Mouse (Mus musculus): ENCODE data around the gene E2f1. TPM values are rescaled to one million over a fixed set of nuclear protein-coding genes. Genes with fewer than 3 reads are reported as not detected.

The E2f1 gene
- polyA plus RNA-seq, 1 experiment = 4.1 TPM

- Histone ChIP-seq H3K27ac (ENCODE audit: insufficient read depth, low read depth, low read length) (no peak overlapping the region), H3K27me3 (replicated peaks; ENCODE audit: control insufficient read depth, insufficient read depth, low read length) (no peaks in the 10 kb centered on the region), H3K4me1 (ENCODE audit: control insufficient read depth, insufficient read depth, low read length) (no peaks in the 10 kb centered on the region), H3K4me3 (ENCODE audit: insufficient read depth, low read depth, low read length) (no peak overlapping the region), H3K36me3 (ENCODE audit: control insufficient read depth, insufficient read depth, low read length) (no peaks in the 10 kb centered on the region; the same call in none of the 2 replicates)
- TF ChIP-seq POLR2A (IDR thresholded peaks at IDR 0.05; ENCODE audit: low read depth, low read length) (no peak), CTCF (conservative IDR thresholded peaks at IDR 0.05; ENCODE audit: insufficient read depth, insufficient read length, low read depth, low read length) (peak; percentile 57)
- DNase-seq = peak; percentile 40
- WGBS = 70% methylated on average over 3 of the region's 3 CpGs
Observed at GRCm38 (mm10) chr2:154539720-154540119, 30.0 kb downstream of the E2f1 start.

DNA sequence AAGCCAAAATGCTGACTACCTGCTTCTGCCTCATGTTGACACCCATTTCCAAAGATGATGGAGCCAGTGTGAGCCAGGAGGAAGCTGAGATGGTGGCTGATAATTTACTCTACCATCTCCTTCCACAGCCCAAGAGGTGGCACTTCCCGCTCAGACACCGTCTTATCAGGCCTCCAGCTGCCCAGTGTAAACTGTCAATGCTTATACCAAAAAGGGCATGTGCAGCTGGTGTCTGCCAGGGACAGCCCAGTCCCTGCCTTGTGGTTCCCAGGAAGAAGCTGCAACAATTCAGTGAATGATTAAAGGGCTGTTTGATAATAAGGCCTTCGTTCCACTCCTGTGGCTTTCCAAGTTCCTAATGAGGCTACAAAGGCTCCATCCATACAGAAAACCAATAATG lies 31.0 kb downstream of the E2f1 start:
- 65% methylated on average over 3 of the region's 3 CpGs for WGBS
- TF ChIP-seq POLR2A (IDR thresholded peaks at IDR 0.05; ENCODE audit: low read depth, low read length) (no peak), CTCF (conservative IDR thresholded peaks at IDR 0.05; ENCODE audit: insufficient read depth, insufficient read length, low read depth, low read length) (no peak)
- Histone ChIP-seq H3K36me3 (ENCODE audit: control insufficient read depth, insufficient read depth, low read length) (peaks cover 2% of the 10 kb centered on the region), H3K27ac (ENCODE audit: insufficient read depth, low read depth, low read length) (no peak overlapping the region), H3K4me1 (ENCODE audit: control insufficient read depth, insufficient read depth, low read length) (no peaks in the 10 kb centered on the region), H3K27me3 (replicated peaks; ENCODE audit: control insufficient read depth, insufficient read depth, low read length) (no peaks in the 10 kb centered on the region), H3K4me3 (ENCODE audit: insufficient read depth, low read depth, low read length) (no peak overlapping the region)
- DNase-seq = no peak

DNA sequence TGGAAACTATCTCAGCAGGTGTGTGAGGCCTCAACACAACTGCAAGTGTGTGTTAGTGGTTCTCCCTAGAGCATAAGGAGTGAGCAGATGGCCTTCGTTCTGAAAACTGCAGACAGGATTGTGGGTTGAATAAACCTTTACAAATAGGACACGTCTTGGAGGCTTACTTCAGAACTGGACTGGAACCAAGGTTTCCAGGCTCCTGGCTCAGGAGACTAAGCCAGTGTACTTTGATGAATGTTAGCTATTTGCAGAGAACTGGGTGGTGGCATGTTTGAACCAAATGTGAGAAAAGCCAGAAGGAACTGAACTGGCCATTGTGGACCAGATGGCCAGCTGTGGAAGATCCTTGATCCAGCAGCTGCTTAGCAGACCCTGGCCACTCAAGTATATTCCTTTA lies 31.4 kb downstream of the E2f1 start:
- TF ChIP-seq POLR2A (IDR thresholded peaks at IDR 0.05; ENCODE audit: low read depth, low read length) (no peak), CTCF (conservative IDR thresholded peaks at IDR 0.05; ENCODE audit: insufficient read depth, insufficient read length, low read depth, low read length) (no peak)
- 64% methylated on average over 2 of the region's 2 CpGs for WGBS
- Histone ChIP-seq H3K27ac (ENCODE audit: insufficient read depth, low read depth, low read length) (no peak overlapping the region), H3K4me1 (ENCODE audit: control insufficient read depth, insufficient read depth, low read length) (no peaks in the 10 kb centered on the region), H3K36me3 (ENCODE audit: control insufficient read depth, insufficient read depth, low read length) (peaks cover 2% of the 10 kb centered on the region), H3K4me3 (ENCODE audit: insufficient read depth, low read depth, low read length) (no peak overlapping the region), H3K27me3 (replicated peaks; ENCODE audit: control insufficient read depth, insufficient read depth, low read length) (no peaks in the 10 kb centered on the region)
- DNase-seq = no peak

DNA sequence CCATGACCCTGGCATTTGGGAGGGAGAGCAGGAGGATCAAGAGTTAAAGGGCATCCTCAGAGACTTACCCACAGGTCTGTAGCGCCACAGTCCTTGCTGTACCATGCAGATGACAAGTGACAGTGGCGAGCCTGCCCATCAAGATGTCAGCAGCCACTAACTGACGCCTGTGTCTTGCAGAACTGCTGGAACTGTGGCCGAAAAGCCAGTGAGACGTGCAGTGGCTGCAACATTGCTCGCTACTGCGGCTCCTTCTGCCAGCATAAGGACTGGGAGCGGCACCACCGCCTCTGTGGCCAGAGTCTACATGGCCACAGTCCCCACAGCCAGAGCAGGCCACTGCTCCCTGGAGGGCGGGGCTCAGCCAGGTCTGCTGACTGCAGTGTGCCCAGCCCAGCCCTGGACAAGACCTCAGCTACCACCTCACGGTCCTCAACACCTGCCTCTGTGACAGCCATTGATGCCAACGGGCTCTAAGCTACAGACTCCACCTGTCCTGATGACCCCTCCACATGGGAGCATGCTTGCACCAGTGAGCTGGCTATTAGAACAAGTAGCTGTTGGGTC lies 34.9 kb downstream of the E2f1 start:
- H3K27me3 ChIP-seq (replicated peaks; ENCODE audit: control insufficient read depth, insufficient read depth, low read length) = no peaks in the 10 kb centered on the region
- 93% methylated on average over 12 of the region's 12 CpGs for WGBS
- TF ChIP-seq POLR2A (IDR thresholded peaks at IDR 0.05; ENCODE audit: low read depth, low read length) (no peak), CTCF (conservative IDR thresholded peaks at IDR 0.05; ENCODE audit: insufficient read depth, insufficient read length, low read depth, low read length) (no peak)
- no peak overlapping the region for H3K27ac ChIP-seq (ENCODE audit: insufficient read depth, low read depth, low read length)
- no peaks in the 10 kb centered on the region for H3K4me1 ChIP-seq (ENCODE audit: control insufficient read depth, insufficient read depth, low read length)
- H3K36me3 ChIP-seq (ENCODE audit: control insufficient read depth, insufficient read depth, low read length) = peaks cover 6% of the 10 kb centered on the region
- H3K4me3 ChIP-seq (ENCODE audit: insufficient read depth, low read depth, low read length) = no peak overlapping the region
- DNase-seq = no peak

DNA sequence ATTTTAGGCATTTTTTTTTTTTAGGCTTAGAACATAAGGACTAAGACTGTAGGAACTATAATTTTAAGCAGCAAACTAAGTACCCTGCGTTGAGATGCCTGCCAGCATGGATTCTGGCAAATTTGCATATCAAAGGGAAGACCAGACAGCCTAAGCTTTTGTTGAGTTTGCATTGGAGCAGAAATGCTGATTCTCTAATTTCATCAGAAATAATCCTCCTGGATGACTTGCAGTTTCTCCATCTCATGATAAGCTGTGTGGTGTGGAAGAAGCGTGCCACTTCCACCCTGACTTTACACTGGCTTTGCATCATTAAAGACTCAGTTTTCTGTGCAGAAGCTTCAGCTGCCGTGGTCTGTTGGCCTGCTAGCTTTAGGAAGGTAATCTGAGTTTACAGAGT lies 36.8 kb downstream of the E2f1 start:
- DNase-seq = no peak
- peaks cover 6% of the 10 kb centered on the region for H3K36me3 ChIP-seq (ENCODE audit: control insufficient read depth, insufficient read depth, low read length)
- no peak overlapping the region for H3K4me3 ChIP-seq (ENCODE audit: insufficient read depth, low read depth, low read length)
- H3K4me1 ChIP-seq (ENCODE audit: control insufficient read depth, insufficient read depth, low read length) = no peaks in the 10 kb centered on the region
- H3K27me3 ChIP-seq (replicated peaks; ENCODE audit: control insufficient read depth, insufficient read depth, low read length) = no peaks in the 10 kb centered on the region
- TF ChIP-seq CTCF (conservative IDR thresholded peaks at IDR 0.05; ENCODE audit: insufficient read depth, insufficient read length, low read depth, low read length) (no peak), POLR2A (IDR thresholded peaks at IDR 0.05; ENCODE audit: low read depth, low read length) (no peak)
- no peak overlapping the region for H3K27ac ChIP-seq (ENCODE audit: insufficient read depth, low read depth, low read length)
- WGBS = 83% methylated on average over 3 of the region's 3 CpGs

DNA sequence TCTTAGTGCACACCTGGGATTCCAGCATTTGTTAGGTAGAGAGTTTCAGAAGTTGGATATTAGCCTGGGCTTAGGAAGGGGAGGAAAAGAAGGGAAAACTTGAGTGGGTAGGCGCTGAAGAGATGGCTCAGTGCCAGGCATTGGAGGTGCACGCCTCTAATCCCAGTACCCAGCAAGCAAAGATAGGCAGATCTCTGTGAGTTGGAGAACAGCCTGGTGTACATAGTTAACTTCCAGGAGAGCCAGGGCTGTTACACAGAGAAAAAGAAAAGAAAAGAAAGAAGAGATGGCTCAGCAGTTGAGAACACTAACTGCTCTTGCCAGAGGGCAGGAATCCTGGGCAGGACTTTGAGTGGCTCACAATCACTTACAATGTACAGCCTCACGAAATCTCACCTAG lies 43.2 kb downstream of the E2f1 start:
- Histone ChIP-seq H3K4me3 (ENCODE audit: insufficient read depth, low read depth, low read length) (no peak overlapping the region), H3K27me3 (replicated peaks; ENCODE audit: control insufficient read depth, insufficient read depth, low read length) (no peaks in the 10 kb centered on the region), H3K4me1 (ENCODE audit: control insufficient read depth, insufficient read depth, low read length) (no peaks in the 10 kb centered on the region), H3K36me3 (ENCODE audit: control insufficient read depth, insufficient read depth, low read length) (peaks cover 8% of the 10 kb centered on the region), H3K27ac (ENCODE audit: insufficient read depth, low read depth, low read length) (no peak overlapping the region)
- 78% methylated on average over 3 of the region's 3 CpGs for WGBS
- no peak for DNase-seq
- TF ChIP-seq POLR2A (IDR thresholded peaks at IDR 0.05; ENCODE audit: low read depth, low read length) (no peak), CTCF (conservative IDR thresholded peaks at IDR 0.05; ENCODE audit: insufficient read depth, insufficient read length, low read depth, low read length) (no peak)

- H3K27ac ChIP-seq (ENCODE audit: insufficient read depth, low read depth, low read length) = no peak overlapping the region
- H3K27me3 ChIP-seq (replicated peaks; ENCODE audit: control insufficient read depth, insufficient read depth, low read length) = no peaks in the 10 kb centered on the region
- WGBS = 97% methylated on average over 2 of the region's 2 CpGs
- peaks cover 6% of the 10 kb centered on the region for H3K36me3 ChIP-seq (ENCODE audit: control insufficient read depth, insufficient read depth, low read length)
- TF ChIP-seq POLR2A (IDR thresholded peaks at IDR 0.05; ENCODE audit: low read depth, low read length) = no peak
- no peak for TF ChIP-seq CTCF (conservative IDR thresholded peaks at IDR 0.05; ENCODE audit: insufficient read depth, insufficient read length, low read depth, low read length)
- no peaks in the 10 kb centered on the region for H3K4me1 ChIP-seq (ENCODE audit: control insufficient read depth, insufficient read depth, low read length)
- H3K4me3 ChIP-seq (ENCODE audit: insufficient read depth, low read depth, low read length) = no peak overlapping the region
- DNase-seq = no peak
Observed at GRCm38 (mm10) chr2:154525285-154525684, 44.4 kb downstream of the E2f1 start.

All from kidney, adult 2 months (tissue).